Mouse (Mus musculus) lung, adult 2 months (tissue): ENCODE measurements at regions not wholly inside any gene's neighbourhood (a gene's known extent, or its start where the extent isn't known, plus 50 kb on each side); places are given as distances from the start of the nearest gene placed in this dataset.

Source experiments
- DNase-seq: peaks from one replicate; pipeline ENCODE4 v3.0.0; 2022
- H3K4me1 ChIP-seq: fragments of 200-500 bp; 2 replicates; pipeline ENCODE4 v1.6.1; 2011; ENCODE audit warnings: low read length; ENCODE audit not compliant: control insufficient read depth, insufficient read depth
- H3K4me3 ChIP-seq: fragments of 200-500 bp; replicated peaks from 2 replicates; pipeline ENCODE3; 2011; ENCODE audit warnings: low read depth, mild to moderate bottlenecking, control low read depth, low read length; ENCODE audit errors: extremely low read depth
- CTCF ChIP-seq: fragments of 200-500 bp; IDR thresholded peaks from 2 replicates; pipeline ENCODE4 v1.5.1; 2011; ENCODE audit warnings: mild to moderate bottlenecking, low read length, control low read depth; ENCODE audit not compliant: insufficient read depth
- POLR2A ChIP-seq: fragments of 200-500 bp; IDR thresholded peaks from 2 replicates; pipeline ENCODE4 v1.6.1; 2011; ENCODE audit warnings: low read depth, mild to moderate bottlenecking, control low read depth, low read length, borderline replicate concordance; ENCODE audit errors: extremely low read depth
- WGBS: fragments of 180-500 bp; shearing (Covaris S2); methylation state at CpG from one replicate; pipeline ENCODE4 v1.1.7; 2018; 5-methylcytosine and 5-hydroxymethylcytosine counted together

GRCm38 (mm10) chr12:16331456-16331855, 279.3 kb downstream of the Lpin1 start:
- H3K4me1 ChIP-seq: no peaks in the 10 kb centered on the region
- no peak overlapping the region for H3K4me3 ChIP-seq
- 81% methylated on average over 3 of the region's 3 CpGs for WGBS
- no peak for DNase-seq
- TF ChIP-seq CTCF (no peak), POLR2A (no peak)

DNA sequence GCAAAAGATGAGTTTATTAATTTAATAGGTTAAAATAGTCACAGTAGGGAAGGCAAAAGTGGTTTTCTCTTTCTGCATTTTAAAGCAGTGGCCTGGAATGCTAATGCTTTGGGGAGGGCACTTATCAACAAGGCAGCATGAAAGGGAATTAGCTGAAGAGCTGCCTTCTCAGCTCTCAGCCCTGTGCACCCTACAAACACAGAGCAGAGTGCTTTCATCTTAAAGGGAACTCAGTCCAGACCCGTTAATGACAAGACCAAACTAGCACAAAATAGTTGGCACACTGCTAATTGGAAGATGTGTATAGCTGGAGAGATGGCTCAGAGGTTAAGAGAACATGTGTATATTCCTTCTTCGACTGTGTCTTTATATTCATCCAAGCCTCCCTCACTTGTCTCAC, 281.6 kb downstream of the Lpin1 start:
- no peaks in the 10 kb centered on the region for H3K4me1 ChIP-seq
- H3K4me3 ChIP-seq: no peak overlapping the region
- 62% methylated on average over 2 of the region's 2 CpGs for WGBS
- TF ChIP-seq POLR2A (no peak), CTCF (no peak)
- no peak for DNase-seq

GRCm38 (mm10) chr12:16320536-16321402, 290.0 kb downstream of the Lpin1 start:
- 67% methylated on average over 9 of the region's 9 CpGs for WGBS
- no peaks in the 10 kb centered on the region for H3K4me1 ChIP-seq
- no peak for DNase-seq
- no peak for TF ChIP-seq POLR2A
- TF ChIP-seq CTCF: no peak
- H3K4me3 ChIP-seq: no peak overlapping the region

DNA sequence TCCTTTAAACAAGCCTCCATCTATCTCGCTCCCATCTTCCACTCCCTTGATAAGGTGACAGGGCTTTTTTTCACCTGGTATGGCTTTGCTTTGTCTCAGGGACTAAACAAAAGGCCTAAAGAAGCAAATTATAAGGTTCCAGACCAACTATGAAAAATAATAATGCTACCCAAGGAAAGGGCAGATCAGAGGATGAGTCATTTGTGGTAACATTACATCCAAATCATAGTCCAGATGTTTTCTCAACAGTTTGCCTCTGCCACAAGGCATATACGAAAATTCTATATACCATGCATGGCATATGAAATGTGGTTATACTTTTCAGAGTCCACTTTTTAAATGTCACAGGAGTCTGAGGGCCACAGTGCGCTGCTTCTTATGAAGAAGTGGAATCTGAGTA, 302.7 kb downstream of the Lpin1 start:
- no peak for DNase-seq
- Histone ChIP-seq H3K4me3 (no peak overlapping the region), H3K4me1 (no peaks in the 10 kb centered on the region)
- TF ChIP-seq POLR2A (no peak), CTCF (no peak)
- WGBS: 72% methylated on average over 3 of the region's 3 CpGs

DNA sequence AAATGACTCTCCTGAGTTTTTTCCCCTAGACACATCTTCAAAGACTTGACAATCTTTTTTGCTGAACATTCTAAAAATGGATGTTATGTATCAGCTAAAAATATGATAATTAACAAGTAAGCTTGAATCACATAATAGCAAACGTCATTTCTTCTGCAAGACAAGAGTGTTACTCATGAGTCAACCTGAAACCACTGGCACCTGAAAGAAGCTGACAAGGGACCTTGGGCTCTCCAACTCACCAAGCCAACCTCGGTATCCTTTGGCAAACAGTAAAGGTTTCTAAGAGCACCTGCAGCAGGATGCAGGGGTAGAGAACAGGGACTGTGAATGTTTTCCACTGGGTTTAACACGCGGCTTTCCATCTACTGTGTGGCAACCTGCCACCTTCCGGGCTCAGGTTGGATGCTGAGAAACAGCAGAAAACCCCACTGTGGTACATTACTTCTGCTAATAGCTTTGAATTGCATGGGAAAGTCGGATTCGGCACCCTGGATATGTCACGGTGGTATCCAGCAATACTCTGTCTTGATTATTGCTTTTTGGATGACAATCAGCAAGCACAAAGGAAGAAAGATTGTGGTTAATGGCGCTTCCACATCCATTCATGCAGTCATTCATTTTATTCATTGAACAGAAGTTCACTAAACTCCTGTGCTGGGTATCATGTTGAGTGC, 305.9 kb downstream of the Lpin1 start:
- TF ChIP-seq CTCF (no peak), POLR2A (no peak)
- Histone ChIP-seq H3K4me1 (no peaks in the 10 kb centered on the region), H3K4me3 (no peak overlapping the region)
- 80% methylated on average over 9 of the region's 9 CpGs for WGBS
- no peak for DNase-seq

DNA sequence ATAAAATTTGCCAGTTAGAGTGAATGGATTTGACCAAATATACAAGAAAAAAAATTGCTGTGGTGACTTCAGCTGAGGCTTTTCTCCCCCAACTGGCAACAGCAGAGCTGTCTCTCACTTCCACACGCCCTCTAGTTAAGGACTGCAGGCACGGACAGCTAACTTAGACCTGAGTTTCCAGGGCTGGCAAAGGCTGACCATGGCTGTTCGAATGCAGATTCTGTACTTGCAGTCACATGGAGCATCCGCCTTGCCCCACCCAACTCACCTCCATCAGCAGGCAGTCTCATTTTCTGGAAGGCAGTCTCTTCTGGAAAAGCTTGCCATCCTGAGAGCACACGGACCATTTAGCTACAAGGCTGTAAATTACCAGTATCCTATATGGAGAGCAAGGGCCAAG, 325.7 kb downstream of the Lpin1 start:
- DNase-seq: no peak
- WGBS: 80% methylated on average over 5 of the region's 5 CpGs
- no peak for TF ChIP-seq CTCF
- Histone ChIP-seq H3K4me1 (no peaks in the 10 kb centered on the region), H3K4me3 (no peak overlapping the region)

GRCm38 (mm10) chr12:16279146-16279545, 331.6 kb downstream of the Lpin1 start:
- H3K4me1 ChIP-seq: no peaks in the 10 kb centered on the region
- TF ChIP-seq POLR2A: no peak
- DNase-seq: no peak
- 70% methylated on average over 2 of the region's 2 CpGs for WGBS
- no peak overlapping the region for H3K4me3 ChIP-seq

GRCm38 (mm10) chr12:16277567-16278332, 333.0 kb downstream of the Lpin1 start:
- H3K4me3 ChIP-seq: no peak overlapping the region
- H3K4me1 ChIP-seq: no peaks in the 10 kb centered on the region
- DNase-seq: no peak
- 73% methylated on average over 4 of the region's 4 CpGs for WGBS
- no peak for TF ChIP-seq CTCF
- no peak for TF ChIP-seq POLR2A

GRCm38 (mm10) chr12:16277144-16277543, 333.6 kb downstream of the Lpin1 start:
- no peak for DNase-seq
- no peaks in the 10 kb centered on the region for H3K4me1 ChIP-seq
- no peak overlapping the region for H3K4me3 ChIP-seq
- 73% methylated on average over 2 of the region's 2 CpGs for WGBS
- TF ChIP-seq POLR2A (no peak), CTCF (no peak)
